Mouse (Mus musculus): ENCODE results near the gene Rars2. TPM values are rescaled to one million over a fixed set of nuclear protein-coding genes. Genes with fewer than 3 reads are reported as not detected.

The Rars2 gene
- total RNA-seq, 2 experiments from 2014 or later = 22.7 to 25.3 TPM

DNA sequence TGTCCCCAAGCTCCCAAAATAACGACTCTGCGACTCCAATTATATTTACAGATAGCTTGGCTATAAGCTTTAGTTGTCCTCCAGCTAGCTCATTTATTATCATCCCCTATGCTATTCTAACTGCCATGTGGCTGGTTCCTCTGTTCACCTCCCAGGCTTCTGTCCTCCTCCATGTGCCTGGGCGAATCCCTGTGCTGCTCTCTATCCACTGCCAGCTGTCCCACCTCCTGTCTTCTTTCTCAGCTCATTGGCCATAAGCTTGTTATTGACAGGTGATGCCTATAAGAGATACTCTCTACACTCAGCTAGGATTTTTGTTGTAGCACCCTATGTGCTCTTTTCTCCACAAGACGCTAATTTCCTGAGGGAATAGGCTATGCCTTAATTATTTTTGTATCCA, 23.1 kb downstream of the Rars2 start:
- DNase-seq (ENCODE audit: low spot score in 2 of 2) = no peak
- intact Hi-C loops (cut with DNase I) = no loop called here

DNA sequence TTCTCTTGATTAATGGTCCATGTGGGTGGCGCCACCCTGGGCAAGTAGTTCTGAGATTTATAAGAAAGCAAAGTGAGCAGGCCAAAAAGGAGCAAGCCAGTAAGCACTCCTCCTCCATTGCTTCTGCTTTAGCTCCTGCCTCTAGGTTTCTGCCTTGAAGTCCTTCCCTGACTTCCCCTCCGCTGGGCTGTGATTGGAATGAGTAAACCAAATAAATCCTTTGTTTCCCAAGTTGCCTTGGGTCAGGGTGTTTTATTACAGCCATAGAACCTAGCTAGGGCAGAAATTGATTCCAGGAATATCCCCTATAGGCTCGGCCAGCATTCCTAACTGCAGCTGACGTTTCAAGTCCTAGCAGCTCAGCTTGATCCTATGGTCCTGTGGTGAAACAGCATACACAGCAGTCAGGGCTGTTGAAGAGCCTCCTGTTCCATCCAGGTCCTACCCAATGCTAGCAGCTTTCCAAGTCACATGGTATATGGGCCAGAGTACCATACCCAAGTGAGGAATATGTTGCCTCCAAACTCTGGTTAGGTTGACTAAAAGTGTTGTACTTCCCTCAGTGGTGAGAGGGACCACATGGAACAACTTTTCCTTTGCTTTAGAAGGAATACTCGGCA, 25.1 kb downstream of the Rars2 start:
- intact Hi-C loops (cut with DNase I) = no loop called here
- DNase-seq (ENCODE audit: low spot score in 2 of 2) = no peak

DNA sequence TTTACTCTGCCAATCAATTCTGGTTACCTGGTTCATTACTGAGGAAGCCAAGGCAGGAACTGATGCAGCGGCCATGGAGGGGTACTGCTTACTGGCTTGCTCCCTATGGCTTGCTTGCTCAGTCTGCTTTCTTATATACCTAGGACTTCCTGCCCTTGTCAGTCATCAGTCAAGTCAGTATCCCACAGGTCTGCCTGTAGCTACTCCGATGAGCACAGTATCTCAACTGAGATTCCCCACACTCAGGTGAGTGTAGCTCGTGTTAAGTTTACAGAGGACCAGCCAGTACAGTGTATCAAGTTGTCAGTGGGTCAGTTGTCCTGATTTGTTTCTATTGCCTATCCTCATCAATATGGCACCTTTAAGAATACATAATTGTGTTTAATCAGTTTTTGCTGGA, 26.0 kb downstream of the Rars2 start:
- intact Hi-C loops (cut with DNase I) = no loop called here
- DNase-seq (ENCODE audit: low spot score in 2 of 2) = no peak

DNA sequence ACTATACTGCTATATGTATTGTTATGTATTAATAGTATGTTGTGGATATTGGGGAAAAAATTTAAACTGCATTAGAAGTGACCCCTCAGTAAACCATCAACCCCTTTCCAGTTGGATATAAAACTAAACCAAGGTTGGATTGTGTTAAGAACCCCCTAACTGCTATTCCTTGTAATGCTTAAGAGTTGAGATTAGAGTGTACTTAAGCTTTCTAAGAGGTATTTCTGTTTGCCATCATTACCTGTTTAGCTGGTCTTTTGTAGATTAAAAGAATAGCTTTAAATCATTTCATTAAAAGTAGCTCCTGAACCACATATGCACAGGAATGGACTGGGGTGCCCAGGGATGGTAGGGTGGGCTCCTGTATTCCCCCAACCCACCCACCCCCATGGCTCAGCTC, 30.0 kb downstream of the Rars2 start:
- no peak for DNase-seq (ENCODE audit: low spot score in 2 of 2)
- intact Hi-C loops (cut with DNase I) = no loop called here

DNA sequence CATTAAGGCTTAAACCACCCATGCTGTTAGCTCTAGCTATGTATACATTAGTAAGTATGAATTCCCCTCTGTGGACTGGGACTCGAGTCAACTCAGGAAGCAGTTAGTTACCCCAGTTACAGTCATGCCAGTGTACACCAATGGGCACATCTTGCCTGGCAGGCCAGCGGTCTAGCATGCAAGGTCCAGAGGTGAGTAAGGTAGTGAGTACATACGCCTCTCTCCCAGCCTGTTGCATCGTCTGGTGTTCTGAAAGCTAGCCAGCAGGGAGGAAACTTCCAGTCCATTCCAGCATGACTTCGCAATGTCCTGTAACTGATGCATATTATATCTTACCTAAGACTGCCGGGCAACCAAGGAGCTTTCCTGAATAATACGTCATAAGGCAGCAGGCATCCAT, 38.4 kb downstream of the Rars2 start:
- no peak for DNase-seq (ENCODE audit: low spot score in 2 of 2)
- intact Hi-C loops (cut with DNase I) = no loop called here

DNA sequence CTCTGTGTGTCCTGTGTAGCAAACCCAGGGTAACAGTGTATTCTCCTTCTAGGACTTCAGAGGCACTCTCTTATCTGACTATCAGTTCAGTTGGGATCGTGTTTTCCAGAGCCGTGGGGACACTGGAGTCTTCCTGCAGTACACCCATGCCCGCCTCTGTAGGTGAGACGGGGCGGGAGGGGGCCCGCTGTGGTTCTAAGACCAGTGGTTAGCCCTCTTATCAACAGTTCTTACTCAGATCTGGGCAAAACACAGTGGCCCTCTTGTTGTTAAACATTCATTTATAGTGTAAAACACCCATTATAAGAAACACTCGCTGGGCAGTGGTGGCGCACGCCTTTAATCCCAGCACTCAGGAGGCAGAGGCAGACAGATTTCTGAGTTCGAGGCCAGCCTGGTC, 41.3 kb downstream of the Rars2 start:
- DNase-seq (ENCODE audit: low spot score in 2 of 2) = no peak
- intact Hi-C loops (cut with DNase I) = no loop called here

DNA sequence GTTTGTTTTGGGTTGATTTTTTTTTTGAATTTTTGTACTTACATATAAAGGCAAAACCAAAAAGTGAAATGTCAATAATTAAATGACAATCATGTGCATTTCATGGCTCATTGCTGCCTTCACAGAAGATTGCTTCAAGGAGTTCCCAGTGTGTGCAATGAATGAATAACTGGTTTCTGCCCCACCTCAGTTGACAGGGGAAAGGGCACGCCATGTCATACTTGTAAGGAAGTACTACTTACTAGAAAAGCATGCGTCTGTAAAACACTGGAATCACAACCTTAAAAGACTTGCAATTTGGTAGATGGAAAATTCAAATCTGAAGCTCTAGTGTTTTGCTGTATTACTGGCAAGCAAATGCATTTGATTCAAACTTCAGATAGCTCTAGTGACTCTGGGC, 44.3 kb downstream of the Rars2 start:
- intact Hi-C loops (cut with DNase I) = no loop called here
- no peak for DNase-seq (ENCODE audit: low spot score in 2 of 2)

DNA sequence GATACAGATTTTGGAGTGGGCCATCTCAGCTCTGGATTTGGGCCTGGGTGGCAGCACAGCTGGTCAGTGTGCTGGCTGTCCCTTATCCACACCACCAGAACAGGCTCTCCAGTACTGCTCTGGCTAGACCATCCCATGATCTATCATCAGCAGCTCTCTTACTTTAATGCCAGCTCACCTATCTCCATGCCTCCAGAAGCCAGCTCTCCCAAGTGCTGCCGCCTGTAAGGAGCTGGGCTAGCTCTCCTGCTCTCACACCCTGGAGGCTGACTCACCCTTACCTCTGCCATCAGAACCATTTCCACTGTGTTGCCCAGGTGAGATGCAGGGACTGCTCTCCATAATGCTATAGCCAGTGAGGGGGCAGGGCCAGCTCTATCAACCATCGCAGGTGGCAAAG, 46.8 kb downstream of the Rars2 start:
- DNase-seq (ENCODE audit: low spot score in 2 of 2) = no peak
- intact Hi-C loops (cut with DNase I) = no loop called here

DNA sequence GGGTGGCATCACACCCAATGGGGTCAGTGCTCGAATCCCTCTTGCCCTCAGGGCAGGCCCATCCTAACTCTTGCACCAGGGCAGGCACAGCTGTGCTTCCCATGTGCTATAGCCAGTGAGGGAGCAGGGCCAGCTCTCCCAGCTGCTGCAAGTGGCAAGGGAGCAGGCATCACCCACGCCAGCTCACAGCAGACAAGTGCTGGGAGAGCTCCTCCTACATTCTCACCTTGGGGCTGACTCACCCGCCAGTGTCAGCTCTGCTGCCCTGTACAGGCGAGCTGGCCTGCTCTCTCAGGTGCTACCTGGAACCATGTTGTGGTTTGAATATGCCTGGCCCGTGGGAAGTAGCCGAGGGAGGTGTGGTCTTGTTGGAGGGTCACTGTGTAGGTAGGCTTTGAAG, 47.2 kb downstream of the Rars2 start:
- peak; percentile 23 to 43 for DNase-seq (ENCODE audit: low spot score in 2 of 2)
- intact Hi-C loops (cut with DNase I) = no loop called here

DNA sequence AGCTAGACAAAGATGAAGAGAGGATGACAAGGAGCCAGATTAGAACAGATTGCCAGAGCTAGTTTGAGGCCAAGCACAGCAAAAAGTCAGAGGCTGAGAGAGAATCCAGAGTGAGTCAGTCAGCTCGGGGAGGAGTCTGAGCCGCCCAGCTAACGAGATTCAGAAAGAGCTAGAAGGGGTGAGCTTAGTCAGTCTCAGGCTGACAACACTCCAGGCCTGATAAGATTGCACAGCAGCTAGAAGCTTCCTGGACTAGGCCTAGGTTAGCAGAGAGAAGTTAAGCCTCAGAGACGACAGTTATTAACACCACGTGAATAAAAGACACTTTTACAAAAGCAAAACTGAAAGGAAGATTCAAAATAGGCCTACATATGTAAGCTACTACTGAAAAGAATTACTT, 53.2 kb downstream of the Rars2 start:
- intact Hi-C loops (cut with DNase I) = no loop called here
- DNase-seq (ENCODE audit: low spot score in 2 of 2) = no peak

DNA sequence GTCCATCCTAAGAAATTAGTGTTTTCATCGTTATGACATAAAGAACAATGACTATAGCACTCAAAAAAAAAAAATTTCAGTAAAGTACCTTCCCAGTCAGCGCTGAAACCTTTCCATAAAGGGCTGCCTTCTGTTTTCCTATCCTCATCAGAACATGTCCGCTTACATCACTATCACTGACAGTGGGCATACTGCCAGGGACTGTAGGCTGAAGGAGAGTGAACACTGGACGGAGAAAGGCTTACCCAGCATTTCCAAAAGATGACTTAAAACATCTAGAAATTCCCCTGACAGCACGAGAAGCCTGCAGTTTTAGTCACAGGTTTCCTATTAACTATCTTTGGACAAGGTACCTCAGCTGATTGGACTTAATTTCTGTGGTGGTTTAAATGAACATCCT, 59.0 kb downstream of the Rars2 start:
- intact Hi-C loops (cut with DNase I) = no loop called here
- no peak for DNase-seq (ENCODE audit: low spot score in 2 of 2)

DNA sequence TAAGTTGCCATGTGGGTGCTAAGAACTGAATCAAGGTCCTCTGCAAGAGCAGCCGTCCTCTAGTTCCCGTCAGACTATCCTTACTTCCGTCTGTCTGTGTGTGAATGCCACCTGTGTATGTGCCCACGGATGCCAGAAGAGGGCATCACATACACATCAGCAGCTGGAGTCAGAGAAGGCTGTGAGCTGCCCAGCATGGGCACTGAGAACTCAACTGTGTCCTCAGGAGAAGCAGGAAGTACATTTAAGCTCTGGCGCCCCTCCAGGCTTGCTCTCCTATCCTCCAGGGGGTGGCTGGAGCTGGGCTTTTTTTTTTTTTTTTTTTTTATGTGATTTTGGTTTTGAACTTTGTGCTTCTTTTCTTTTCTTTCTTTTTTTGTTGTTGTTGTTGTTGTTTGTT, 65.8 kb downstream of the Rars2 start:
- intact Hi-C loops (cut with DNase I) = loop anchor here (10.0 kb wide), 1 partner anchor 244 kb away; no protein-coding TSS in a partner anchor

DNA sequence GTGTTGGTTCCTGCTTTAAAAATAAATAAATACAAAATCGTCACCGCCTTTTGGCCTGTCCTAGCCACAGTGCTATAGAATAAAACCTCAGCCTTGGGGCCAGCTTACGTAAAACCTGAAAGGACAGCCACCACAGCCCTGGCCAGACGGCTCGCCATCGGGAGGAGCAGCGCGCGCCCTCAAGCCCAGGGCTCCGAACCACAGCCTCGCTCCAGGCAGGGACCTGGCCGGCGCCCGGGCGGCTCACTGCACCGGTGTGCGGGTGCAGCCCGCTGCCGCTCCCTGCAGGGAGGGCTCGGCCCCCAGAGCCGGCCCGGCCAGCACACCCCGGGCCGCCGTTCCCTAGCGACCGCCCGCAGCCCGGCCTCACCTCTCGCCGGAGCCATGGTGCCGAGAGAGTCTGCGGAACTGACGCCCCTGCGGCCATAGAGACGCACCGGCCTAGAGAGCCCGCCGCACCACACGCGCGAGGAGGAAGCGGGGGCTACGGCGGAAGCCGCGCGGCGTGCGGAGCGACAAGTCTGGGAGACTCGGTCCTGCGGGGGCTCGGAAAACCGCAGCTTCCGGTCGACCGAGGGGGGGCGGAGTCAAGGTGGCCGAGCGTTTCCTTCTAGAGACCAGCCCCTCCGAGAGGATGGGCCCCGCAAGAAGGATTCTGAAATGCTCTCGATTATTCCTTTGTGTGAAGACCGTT, 72.3 kb downstream of the Rars2 start, which contains the start of gene Slc35a1:
TSS of gene Slc35a1 (minus strand) at position 565 of the 694 bp plus-strand sequence.
- DNase-seq (ENCODE audit: low spot score in 2 of 2) = peak; percentile 94 to 98
- intact Hi-C loops (cut with DNase I) = loop anchor here (1.0 to 10.0 kb wide), 4 partner anchors 72 to 238 kb away; partner anchors contain the start of gene Smim8

More for the DNA sequence above, 65.8 kb downstream of the Rars2 start:
- DNase-seq (ENCODE audit: low spot score in 2 of 2) = no peak

DNA sequence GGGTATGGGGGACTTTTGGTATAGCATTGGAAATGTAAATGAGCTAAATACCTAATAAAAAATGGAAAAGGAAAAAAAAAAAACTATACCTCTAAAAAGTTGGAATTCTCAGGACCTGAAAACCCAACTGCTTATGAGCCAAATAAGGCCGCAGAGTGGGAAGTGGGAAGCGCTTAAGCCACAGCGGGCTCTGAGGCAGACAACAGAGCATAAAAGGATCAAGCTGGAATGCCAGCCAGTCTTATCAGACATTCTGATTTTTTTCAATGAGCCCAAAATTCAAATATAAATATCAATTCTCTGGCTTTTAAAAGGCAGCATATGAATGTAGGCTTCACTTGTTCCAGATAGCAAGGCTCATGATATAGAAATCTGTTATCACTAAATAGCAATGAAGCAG, 73.3 kb downstream of the Rars2 start:
- DNase-seq (ENCODE audit: low spot score in 2 of 2) = no peak
- intact Hi-C loops (cut with DNase I) = loop anchor here (5.0 to 10.0 kb wide), 2 partner anchors 199 to 237 kb away; no protein-coding TSS in a partner anchor

DNA sequence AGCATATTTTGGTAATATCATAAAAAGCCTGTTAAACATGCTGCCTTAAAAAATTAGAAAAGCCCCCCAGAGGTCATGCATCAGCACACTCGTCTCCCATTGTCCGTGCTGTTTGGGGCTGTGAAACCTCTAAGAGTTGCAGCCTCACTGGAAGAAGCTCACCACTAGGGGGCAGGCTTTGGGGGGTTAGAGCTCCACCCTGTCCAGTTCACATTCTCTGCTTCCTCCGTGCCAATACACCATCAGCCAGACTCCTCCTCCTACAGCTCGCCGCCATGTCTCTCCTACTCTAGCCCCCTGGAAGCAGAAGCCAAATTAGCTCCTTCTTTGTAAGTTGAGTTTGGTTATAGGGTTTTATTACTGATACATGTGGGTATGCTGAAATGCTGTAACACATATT, 86.8 kb downstream of the Rars2 start:
- DNase-seq (ENCODE audit: low spot score in 2 of 2) = no peak
- intact Hi-C loops (cut with DNase I) = no loop called here

DNA sequence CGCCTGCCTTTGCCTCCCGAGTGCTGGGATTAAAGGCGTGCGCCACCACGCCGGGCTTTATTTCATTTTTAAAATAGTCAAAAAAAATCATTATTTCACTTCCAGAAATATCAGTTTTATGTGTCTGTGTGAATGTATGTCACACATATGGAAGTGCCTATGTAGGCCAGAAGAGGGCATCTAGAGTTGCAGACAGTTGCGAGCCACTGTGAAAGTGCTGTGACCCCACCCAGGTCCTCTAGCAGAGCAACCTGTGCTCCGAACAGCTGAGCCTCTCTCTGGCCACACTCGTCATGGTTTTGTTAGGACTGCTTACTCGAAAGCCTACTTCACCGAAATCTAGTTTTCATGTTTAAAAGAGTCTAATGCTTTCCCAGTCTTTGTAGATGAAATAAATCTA, 87.5 kb downstream of the Rars2 start:
- intact Hi-C loops (cut with DNase I) = no loop called here
- no peak for DNase-seq (ENCODE audit: low spot score in 2 of 2)

DNA sequence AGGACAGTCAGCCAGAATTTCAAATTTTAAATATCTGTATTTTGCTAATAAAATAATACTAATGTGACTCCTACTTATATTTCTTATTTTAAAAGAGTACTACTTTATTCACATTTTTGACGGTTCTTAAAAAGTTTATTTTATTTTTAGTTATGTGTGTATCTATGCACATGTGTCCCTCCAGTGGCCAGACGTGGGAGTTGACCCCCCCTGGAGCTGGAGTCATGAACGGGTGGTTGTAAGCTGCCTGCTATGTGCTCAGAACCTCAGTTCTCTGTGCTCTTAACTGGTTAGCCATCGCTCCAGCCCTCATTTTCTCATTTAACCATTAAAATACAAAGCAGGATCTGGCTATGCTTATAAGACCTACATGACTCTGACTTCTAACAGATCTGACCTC, 88.3 kb downstream of the Rars2 start:
- intact Hi-C loops (cut with DNase I) = no loop called here

DNA sequence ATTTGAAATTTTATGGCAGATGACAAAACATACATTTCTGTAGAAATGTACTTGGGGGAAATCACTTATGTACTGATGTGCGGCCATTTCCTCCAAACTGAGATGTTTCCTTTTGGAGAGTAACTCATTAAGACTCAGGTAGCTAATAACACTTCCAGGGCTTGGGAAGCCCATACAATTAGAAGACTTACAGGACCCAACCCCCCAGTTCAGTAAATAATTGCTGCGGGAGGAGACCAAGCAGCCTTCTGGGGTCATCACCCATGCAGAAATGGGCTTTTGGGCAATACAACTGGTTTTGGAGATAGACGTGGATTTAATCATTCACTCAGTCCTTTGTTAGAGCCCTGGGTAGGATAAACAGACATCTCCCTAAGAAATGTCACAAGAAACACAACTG, 92.5 kb downstream of the Rars2 start:
- intact Hi-C loops (cut with DNase I) = no loop called here
- DNase-seq (ENCODE audit: low spot score in 2 of 2) = no peak

More for the DNA sequence above, 88.3 kb downstream of the Rars2 start:
- no peak for DNase-seq (ENCODE audit: low spot score in 2 of 2)

DNA sequence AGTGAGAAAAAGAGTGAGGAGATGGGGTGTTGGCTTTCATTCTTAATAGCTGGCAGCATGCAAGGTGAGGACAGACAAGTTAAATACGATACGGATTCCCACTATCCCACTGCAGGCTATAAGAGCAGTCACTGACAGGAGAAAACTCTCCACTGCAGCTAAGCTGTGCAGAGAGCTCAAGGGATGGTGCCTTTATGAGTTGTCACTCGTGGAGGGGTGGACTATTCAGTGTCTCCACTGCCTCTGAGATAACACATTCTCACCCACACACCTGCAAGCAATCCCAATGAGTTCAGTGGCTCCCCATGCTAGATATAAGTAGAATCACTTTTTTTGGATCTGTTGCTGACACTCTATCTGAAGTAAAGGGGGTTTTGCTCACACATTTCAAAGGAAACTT, 93.4 kb downstream of the Rars2 start:
- no peak for DNase-seq (ENCODE audit: low spot score in 2 of 2)
- intact Hi-C loops (cut with DNase I) = no loop called here

Data from left cerebral cortex, postnatal 36 days (tissue).